Mouse (Mus musculus): ENCODE measurements around the gene Ptprk. TPM values are rescaled to one million over a fixed set of nuclear protein-coding genes. Genes with fewer than 3 reads are reported as not detected.

Ptprk gene
- polyA plus RNA-seq, 1 experiment from 2014 or later, result 15.2 TPM

DNA sequence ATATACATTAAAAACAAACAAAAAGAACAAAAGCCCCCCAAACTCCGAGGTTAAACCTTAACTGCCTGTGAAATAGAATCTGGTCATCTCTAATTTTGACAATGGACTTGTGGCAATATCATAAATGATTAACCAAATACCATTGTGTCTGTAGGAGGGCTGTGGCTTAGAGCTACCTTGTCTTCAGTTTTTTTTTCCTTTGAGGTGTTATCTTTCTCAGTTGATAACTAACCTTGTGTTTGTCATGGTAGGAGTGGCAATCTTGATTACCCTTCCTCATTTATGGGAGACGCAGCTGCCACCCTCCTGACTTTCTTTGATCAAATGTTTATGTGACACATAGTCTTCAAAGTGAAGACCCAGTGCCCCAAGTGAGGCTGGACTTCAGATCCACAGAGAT, 24.3 kb downstream of the Ptprk start:
- no peak for ATAC-seq (replicated peaks; ENCODE audit: low FRiP score)
- Histone ChIP-seq H3K36me3 (ENCODE audit: control insufficient read depth, insufficient read depth, low read length) (no peaks in the 10 kb centered on the region), H3K4me3 (ENCODE audit: low read depth, low read length) (no peak overlapping the region), H3K27ac (ENCODE audit: low read depth, low read length) (no peak overlapping the region), H3K9me3 (ENCODE audit: control insufficient read depth, low read length) (no peaks in the 10 kb centered on the region), H3K9ac (ENCODE audit: low read depth, low read length) (no peak overlapping the region), H3K4me2 (no peak overlapping the region), H3K4me1 (replicated peaks; ENCODE audit: control insufficient read depth, insufficient read depth, low read length) (no peaks in the 10 kb centered on the region), H3K27me3 (replicated peaks; ENCODE audit: control insufficient read depth, insufficient read depth, low read length) (no peaks in the 10 kb centered on the region)
- 56% methylated on average over 2 of the region's 2 CpGs for WGBS
- no peak for DNase-seq (ENCODE audit: low spot score)

DNA sequence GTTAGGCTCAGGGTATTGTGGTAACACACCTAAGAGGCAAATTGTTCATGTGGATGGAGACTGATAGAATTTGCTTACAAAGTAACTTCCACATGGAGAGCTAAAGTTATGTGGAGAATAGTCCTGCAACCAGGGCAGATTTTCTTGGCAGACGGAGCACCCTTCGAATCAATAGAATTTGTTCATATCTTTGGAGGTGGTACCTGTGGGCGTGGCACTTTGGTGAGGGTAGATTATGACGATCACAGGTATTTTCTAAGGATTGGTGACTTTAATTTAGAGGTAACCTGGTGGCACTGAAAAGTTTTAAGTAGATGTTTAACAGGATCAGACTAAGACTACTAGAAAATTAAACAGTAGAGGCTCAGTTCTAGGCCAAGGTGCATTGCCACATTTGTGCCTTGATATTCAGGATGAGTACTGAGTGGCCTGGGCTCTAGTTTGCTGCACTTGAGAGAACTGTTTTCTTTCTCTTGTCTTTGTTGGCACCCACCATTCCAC, 28.8 kb downstream of the Ptprk start:
- H3K4me1 ChIP-seq (replicated peaks; ENCODE audit: control insufficient read depth, insufficient read depth, low read length), result no peaks in the 10 kb centered on the region; the same call in 1 of the 2 replicates
- ATAC-seq (replicated peaks; ENCODE audit: low FRiP score) (no peak), DNase-seq (ENCODE audit: low spot score) (no peak)
- no peaks in the 10 kb centered on the region for H3K9me3 ChIP-seq (ENCODE audit: control insufficient read depth, low read length)
- 86% methylated on average over 4 of the region's 4 CpGs for WGBS
- H3K9ac ChIP-seq (ENCODE audit: low read depth, low read length), result no peak overlapping the region
- H3K4me2 ChIP-seq, result no peak overlapping the region
- H3K27ac ChIP-seq (ENCODE audit: low read depth, low read length), result no peak overlapping the region
- no peaks in the 10 kb centered on the region for H3K36me3 ChIP-seq (ENCODE audit: control insufficient read depth, insufficient read depth, low read length)
- H3K27me3 ChIP-seq (replicated peaks; ENCODE audit: control insufficient read depth, insufficient read depth, low read length), result no peaks in the 10 kb centered on the region
- H3K4me3 ChIP-seq (ENCODE audit: low read depth, low read length), result no peak overlapping the region

DNA sequence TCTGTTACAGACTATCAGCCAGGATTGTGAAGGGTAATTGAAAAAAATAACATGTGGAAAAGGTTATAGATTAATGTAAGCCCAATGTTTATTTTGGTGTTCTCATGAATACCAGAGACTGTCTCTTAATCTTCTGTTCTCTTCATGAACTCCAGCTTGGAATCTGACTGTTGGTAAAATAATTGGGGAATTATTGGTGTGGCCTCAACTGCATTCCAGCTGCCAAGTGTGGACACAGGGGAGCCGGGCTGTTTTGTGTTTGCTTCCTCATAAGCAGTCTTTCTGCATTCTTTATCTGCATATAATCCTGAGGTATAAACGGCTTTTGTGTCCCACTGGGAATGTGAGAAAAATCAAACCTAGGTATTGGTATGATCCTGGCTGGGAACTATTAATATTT, 29.3 kb downstream of the Ptprk start:
- Histone ChIP-seq H3K4me1 (replicated peaks; ENCODE audit: control insufficient read depth, insufficient read depth, low read length) (no peaks in the 10 kb centered on the region; the same call in 1 of the 2 replicates), H3K27ac (ENCODE audit: low read depth, low read length) (no peak overlapping the region), H3K36me3 (ENCODE audit: control insufficient read depth, insufficient read depth, low read length) (no peaks in the 10 kb centered on the region), H3K27me3 (replicated peaks; ENCODE audit: control insufficient read depth, insufficient read depth, low read length) (no peaks in the 10 kb centered on the region), H3K9ac (ENCODE audit: low read depth, low read length) (no peak overlapping the region), H3K4me3 (ENCODE audit: low read depth, low read length) (no peak overlapping the region), H3K9me3 (ENCODE audit: control insufficient read depth, low read length) (no peaks in the 10 kb centered on the region), H3K4me2 (no peak overlapping the region)
- DNase-seq (ENCODE audit: low spot score) (no peak), ATAC-seq (replicated peaks; ENCODE audit: low FRiP score) (no peak)
- 63% methylated on average over 2 of the region's 2 CpGs for WGBS

DNA sequence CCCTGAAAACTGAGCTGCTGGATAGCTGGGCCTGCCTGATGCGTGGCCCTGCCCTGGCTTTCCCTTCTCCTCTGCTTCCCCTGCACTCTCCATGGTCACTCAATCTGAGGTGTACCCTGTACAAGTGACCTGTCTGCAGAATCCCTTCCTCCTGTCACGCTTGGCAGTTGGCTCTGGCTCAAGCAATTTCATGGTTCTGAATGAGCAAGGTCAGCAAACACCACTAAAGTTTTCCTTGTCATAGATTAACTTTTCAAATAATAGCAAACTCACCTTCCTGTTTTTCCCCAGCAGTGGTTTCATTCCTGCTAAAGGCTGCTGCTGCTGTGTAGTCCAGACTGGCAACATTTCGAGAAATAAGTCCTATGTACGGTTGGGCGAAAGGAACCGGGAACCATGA, 30.6 kb downstream of the Ptprk start:
- H3K27ac ChIP-seq (ENCODE audit: low read depth, low read length), result no peak overlapping the region
- DNase-seq (ENCODE audit: low spot score) (no peak), ATAC-seq (replicated peaks; ENCODE audit: low FRiP score) (no peak)
- H3K4me1 ChIP-seq (replicated peaks; ENCODE audit: control insufficient read depth, insufficient read depth, low read length), result no peaks in the 10 kb centered on the region; the same call in 1 of the 2 replicates
- no peaks in the 10 kb centered on the region for H3K27me3 ChIP-seq (replicated peaks; ENCODE audit: control insufficient read depth, insufficient read depth, low read length)
- H3K4me3 ChIP-seq (ENCODE audit: low read depth, low read length), result no peak overlapping the region
- H3K4me2 ChIP-seq, result no peak overlapping the region
- no peaks in the 10 kb centered on the region for H3K9me3 ChIP-seq (ENCODE audit: control insufficient read depth, low read length)
- 80% methylated on average over 6 of the region's 6 CpGs for WGBS
- no peaks in the 10 kb centered on the region for H3K36me3 ChIP-seq (ENCODE audit: control insufficient read depth, insufficient read depth, low read length)
- H3K9ac ChIP-seq (ENCODE audit: low read depth, low read length), result no peak overlapping the region

DNA sequence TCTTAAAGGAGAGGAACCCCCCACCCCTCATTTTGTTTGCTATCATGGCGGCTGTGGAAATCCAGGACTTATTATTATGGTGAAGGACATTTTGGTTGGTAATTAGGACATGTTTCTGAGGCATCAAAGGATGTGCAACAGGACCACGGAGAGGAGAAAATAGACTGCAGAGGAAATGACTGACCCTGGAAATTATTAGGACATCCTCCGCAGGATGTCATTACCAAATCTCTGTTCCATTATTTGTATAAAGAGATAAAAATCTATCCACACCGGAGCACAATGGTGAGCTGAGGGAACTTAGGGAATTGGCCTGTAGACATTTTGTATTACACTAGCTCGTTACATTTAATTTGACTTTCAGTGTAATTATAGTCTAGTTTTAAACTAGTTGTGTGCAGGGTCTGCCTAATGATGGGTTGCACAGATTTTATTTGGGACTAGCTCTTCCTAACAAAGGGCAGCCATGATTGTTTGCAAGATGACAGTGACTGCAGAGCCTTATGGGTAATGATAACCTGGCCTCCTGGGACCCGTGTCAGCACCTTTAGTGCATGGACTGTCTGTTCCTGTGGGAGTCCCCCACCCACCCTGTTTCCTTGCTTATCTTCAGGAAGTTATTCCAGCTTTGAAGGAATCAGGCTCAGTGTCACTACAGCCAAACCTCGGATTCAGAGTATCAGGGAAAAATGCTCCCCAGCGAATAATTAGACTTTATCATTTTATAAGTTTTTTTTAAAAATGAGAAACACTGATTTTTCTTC, 38.4 kb downstream of the Ptprk start:
- Histone ChIP-seq H3K27me3 (replicated peaks; ENCODE audit: control insufficient read depth, insufficient read depth, low read length) (no peaks in the 10 kb centered on the region), H3K27ac (ENCODE audit: low read depth, low read length) (no peak overlapping the region), H3K36me3 (ENCODE audit: control insufficient read depth, insufficient read depth, low read length) (no peaks in the 10 kb centered on the region), H3K4me2 (no peak overlapping the region), H3K4me1 (replicated peaks; ENCODE audit: control insufficient read depth, insufficient read depth, low read length) (no peaks in the 10 kb centered on the region), H3K4me3 (ENCODE audit: low read depth, low read length) (no peak overlapping the region), H3K9me3 (ENCODE audit: control insufficient read depth, low read length) (no peaks in the 10 kb centered on the region), H3K9ac (ENCODE audit: low read depth, low read length) (no peak overlapping the region)
- ATAC-seq (replicated peaks; ENCODE audit: low FRiP score), result no peak
- DNase-seq (ENCODE audit: low spot score), result no peak
- 67% methylated on average over 8 of the region's 8 CpGs for WGBS

DNA sequence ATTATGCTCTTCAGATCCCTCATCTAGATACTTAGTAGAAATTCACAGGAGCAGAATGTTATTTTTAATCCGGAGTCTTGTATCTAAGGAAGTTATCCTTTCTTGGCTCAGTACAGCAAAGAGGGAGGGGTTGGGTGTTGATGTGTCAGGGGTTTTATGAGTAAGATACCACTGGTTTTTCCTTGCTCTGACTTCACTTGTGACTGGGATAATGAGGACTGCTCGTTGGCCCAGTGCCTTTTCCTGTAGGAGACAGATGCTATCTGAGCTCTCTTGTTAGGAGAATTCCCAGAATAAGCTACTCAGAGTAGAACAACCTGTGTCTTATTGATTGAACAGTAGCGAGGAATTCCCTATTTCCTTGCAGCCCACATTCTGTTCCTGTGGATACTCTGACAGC, 39.3 kb downstream of the Ptprk start:
- DNase-seq (ENCODE audit: low spot score), result no peak
- WGBS, result 60% methylated on average over 3 of the region's 3 CpGs
- H3K4me2 ChIP-seq, result no peak overlapping the region
- H3K27ac ChIP-seq (ENCODE audit: low read depth, low read length), result no peak overlapping the region
- no peak; the same call in 1 of the 2 replicates for ATAC-seq (replicated peaks; ENCODE audit: low FRiP score)
- no peaks in the 10 kb centered on the region for H3K36me3 ChIP-seq (ENCODE audit: control insufficient read depth, insufficient read depth, low read length)
- no peak overlapping the region for H3K4me3 ChIP-seq (ENCODE audit: low read depth, low read length)
- H3K4me1 ChIP-seq (replicated peaks; ENCODE audit: control insufficient read depth, insufficient read depth, low read length), result no peaks in the 10 kb centered on the region
- H3K9me3 ChIP-seq (ENCODE audit: control insufficient read depth, low read length), result no peaks in the 10 kb centered on the region
- H3K9ac ChIP-seq (ENCODE audit: low read depth, low read length), result no peak overlapping the region
- no peaks in the 10 kb centered on the region for H3K27me3 ChIP-seq (replicated peaks; ENCODE audit: control insufficient read depth, insufficient read depth, low read length)

DNA sequence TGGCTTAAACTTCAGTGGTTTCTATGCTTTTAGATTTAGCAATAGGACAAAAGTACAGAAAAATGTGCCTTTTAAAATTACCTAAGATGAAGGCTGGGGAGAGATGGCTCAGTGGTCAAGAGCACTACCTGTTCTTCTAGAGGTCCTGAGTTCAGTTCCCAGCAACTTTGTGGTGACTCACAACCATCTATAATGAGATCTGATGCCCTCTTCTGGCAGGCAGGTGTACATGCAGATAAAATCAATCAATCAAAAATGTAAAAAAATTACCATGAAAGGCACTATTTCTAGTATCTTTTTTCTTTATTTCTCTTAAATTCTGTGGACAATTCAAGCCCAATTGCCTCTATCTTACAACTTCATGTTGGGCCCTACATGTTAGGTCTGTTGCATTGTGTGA, 42.4 kb downstream of the Ptprk start:
- H3K4me2 ChIP-seq, result no peak overlapping the region
- no peaks in the 10 kb centered on the region for H3K4me1 ChIP-seq (replicated peaks; ENCODE audit: control insufficient read depth, insufficient read depth, low read length)
- H3K36me3 ChIP-seq (ENCODE audit: control insufficient read depth, insufficient read depth, low read length), result no peaks in the 10 kb centered on the region
- H3K27ac ChIP-seq (ENCODE audit: low read depth, low read length), result no peak overlapping the region
- DNase-seq (ENCODE audit: low spot score) (no peak), ATAC-seq (replicated peaks; ENCODE audit: low FRiP score) (no peak)
- no peaks in the 10 kb centered on the region for H3K27me3 ChIP-seq (replicated peaks; ENCODE audit: control insufficient read depth, insufficient read depth, low read length)
- no peak overlapping the region for H3K4me3 ChIP-seq (ENCODE audit: low read depth, low read length)
- no peaks in the 10 kb centered on the region for H3K9me3 ChIP-seq (ENCODE audit: control insufficient read depth, low read length)
- H3K9ac ChIP-seq (ENCODE audit: low read depth, low read length), result no peak overlapping the region

DNA sequence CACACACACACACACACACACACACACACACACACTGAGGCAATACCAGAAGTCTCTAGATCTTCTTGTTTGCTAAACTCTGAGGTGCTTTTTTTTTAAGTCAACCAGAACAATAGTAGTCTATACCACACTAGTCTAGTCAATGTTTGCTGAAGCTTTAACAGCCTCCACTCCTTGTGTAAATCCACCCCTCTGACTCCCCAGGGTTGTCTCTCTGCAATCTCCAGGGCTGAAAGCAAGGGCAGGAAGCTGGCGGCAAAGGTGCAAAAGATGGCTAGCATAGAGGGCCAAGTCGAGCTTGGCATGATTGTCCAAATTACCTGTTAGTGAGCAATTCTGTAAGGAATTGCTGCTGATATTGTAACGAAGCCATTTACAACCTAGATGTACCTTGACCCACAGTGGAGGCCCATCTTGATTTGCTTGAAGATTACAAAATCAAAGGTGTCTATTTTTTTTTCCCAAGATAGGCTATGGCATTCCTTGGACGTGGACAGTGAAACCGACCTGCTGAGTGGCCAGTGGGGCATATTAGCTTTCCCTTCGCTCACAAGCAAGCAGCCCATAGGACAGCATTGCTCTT, 44.3 kb downstream of the Ptprk start:
- Histone ChIP-seq H3K4me2 (no peak overlapping the region), H3K36me3 (ENCODE audit: control insufficient read depth, insufficient read depth, low read length) (no peaks in the 10 kb centered on the region), H3K9ac (ENCODE audit: low read depth, low read length) (no peak overlapping the region), H3K27me3 (replicated peaks; ENCODE audit: control insufficient read depth, insufficient read depth, low read length) (no peaks in the 10 kb centered on the region), H3K9me3 (ENCODE audit: control insufficient read depth, low read length) (no peaks in the 10 kb centered on the region), H3K4me3 (ENCODE audit: low read depth, low read length) (no peak overlapping the region), H3K27ac (ENCODE audit: low read depth, low read length) (no peak overlapping the region), H3K4me1 (replicated peaks; ENCODE audit: control insufficient read depth, insufficient read depth, low read length) (no peaks in the 10 kb centered on the region)
- no peak for DNase-seq (ENCODE audit: low spot score)
- no peak for ATAC-seq (replicated peaks; ENCODE audit: low FRiP score)
- 79% methylated on average over 6 of the region's 6 CpGs for WGBS

DNA sequence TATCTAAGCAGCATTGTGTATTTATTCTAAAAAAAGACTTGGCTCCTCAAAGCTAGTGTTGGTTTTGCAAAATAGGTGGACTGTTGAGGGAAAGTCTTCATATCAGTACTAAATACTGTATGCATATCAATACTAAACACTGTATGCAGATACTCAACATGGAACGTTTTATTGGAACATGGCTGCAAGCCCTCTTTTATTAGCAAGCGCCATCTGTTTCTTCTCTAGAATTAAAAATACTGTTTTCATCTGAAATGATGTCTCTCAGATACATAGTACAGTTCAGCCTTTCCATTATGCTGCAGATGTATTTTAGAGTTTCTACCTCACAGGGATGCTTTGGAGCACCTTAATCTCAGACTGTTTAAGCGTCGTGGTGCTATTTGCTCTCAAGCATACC, 49.3 kb downstream of the Ptprk start:
- no peaks in the 10 kb centered on the region for H3K9me3 ChIP-seq (ENCODE audit: control insufficient read depth, low read length)
- ATAC-seq (replicated peaks; ENCODE audit: low FRiP score) (no peak), DNase-seq (ENCODE audit: low spot score) (no peak)
- no peak overlapping the region for H3K27ac ChIP-seq (ENCODE audit: low read depth, low read length)
- no peak overlapping the region for H3K9ac ChIP-seq (ENCODE audit: low read depth, low read length)
- no peaks in the 10 kb centered on the region for H3K4me1 ChIP-seq (replicated peaks; ENCODE audit: control insufficient read depth, insufficient read depth, low read length)
- no peaks in the 10 kb centered on the region for H3K27me3 ChIP-seq (replicated peaks; ENCODE audit: control insufficient read depth, insufficient read depth, low read length)
- 89% methylated on average over 4 of the region's 4 CpGs for WGBS
- no peaks in the 10 kb centered on the region for H3K36me3 ChIP-seq (ENCODE audit: control insufficient read depth, insufficient read depth, low read length)
- no peak overlapping the region for H3K4me2 ChIP-seq
- no peak overlapping the region for H3K4me3 ChIP-seq (ENCODE audit: low read depth, low read length)

Data from liver, embryonic 11.5 days (tissue).